ENCODE assay signal across 1 mouse cellular context in the genomic region with DNA sequence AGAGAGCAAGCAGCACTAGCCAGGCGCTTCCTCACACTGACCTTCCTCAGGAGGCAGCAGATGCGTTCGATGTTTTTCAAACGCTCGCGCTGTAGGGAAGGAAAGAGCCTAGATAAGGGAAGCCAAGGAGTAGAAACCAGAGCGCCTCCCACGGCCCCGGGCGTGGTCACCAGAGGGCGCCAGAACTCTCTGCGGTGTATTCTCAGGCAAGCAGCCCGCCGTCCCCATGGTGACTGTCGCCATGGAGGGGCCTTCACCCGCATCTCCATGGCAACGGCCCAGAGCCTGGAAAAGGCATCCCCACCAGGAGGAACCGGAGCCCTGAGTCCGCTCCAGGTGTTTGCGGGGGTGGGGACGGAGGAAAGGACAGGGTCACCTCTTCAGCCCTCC.
TF ChIP-seq lines count a peak whose summit lies in the region.

No protein-coding gene starts in this region.

TF ChIP-seq in myocyte, 11 proteins besides CTCF, POLR2A, EP300 and RAD21:
- TF ChIP-seq POLR2AphosphoS2 (IDR thresholded peaks at IDR 0.05; ENCODE audit: insufficient read length, low read depth) (peak; percentile 83), TCF3 (IDR thresholded peaks at IDR 0.05; ENCODE audit: insufficient read length, low read depth) (no peak)
TF ChIP-seq in myocyte: peak in this region for 1.
